Comparison of ENCODE assay signal across 8 mouse cellular contexts in the genomic region with DNA sequence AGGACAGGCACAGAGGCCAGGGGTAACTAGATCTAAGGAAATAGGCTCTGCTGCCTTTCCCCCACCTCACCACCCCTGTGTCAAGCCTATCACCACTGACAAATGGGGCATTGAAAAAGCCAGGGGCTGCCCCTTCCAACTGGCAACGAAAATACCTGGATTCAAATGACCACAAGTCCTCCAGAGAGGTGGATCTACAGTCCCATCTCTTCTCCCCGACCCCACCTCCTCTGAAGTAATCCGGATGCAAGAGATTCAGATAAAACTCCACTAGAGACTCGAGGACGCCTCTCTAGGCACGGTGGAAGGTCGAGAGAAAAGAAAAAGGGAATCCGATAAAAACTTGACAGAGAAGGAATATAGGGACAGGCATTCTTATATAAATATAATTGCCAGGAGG. TPM values are rescaled to one million over a fixed set of nuclear protein-coding genes. Genes with fewer than 3 reads are reported as not detected.
DNase-seq lines count a peak whose midpoint lies in the region; ATAC-seq and TF ChIP-seq lines count a peak whose summit lies in the region.

No protein-coding gene starts in this region.

- peak; percentile 19 for DNase-seq in thymus, adult 2 months
- no peak for DNase-seq in thymus, postnatal 10 days (ENCODE audit: low spot score in 2 of 2)
- DNase-seq in left cerebral cortex, postnatal 25 days (ENCODE audit: low spot score in 2 of 2) = no peak
- no peak for DNase-seq in gastrocnemius, postnatal 4 days (ENCODE audit: low spot score in 2 of 2)
- no peak for DNase-seq in cerebellum, postnatal 36 days

- ATAC-seq in forebrain, embryonic 12.5 days (ENCODE audit: low FRiP score) = no peak
- ATAC-seq in limb, embryonic 15.5 days (ENCODE audit: insufficient number of reproducible peaks, low FRiP score, low TSS enrichment, low read depth) = no peak
- no peak for ATAC-seq in stomach, embryonic 16.5 days (ENCODE audit: insufficient read depth, low FRiP score)

- H3K27me3 ChIP-seq in thymus, adult 2 months (ENCODE audit: control insufficient read depth, insufficient read depth, low read length) = no peaks in the 10 kb centered on the region
- H3K27me3 ChIP-seq in forebrain, embryonic 12.5 days = no peaks in the 10 kb centered on the region
- H3K27me3 ChIP-seq in limb, embryonic 15.5 days = no peaks in the 10 kb centered on the region
- H3K27me3 ChIP-seq in stomach, embryonic 16.5 days (ENCODE audit: control insufficient read depth, insufficient read depth, low read length) = no peaks in the 10 kb centered on the region

- peaks cover 8% of the 10 kb centered on the region for H3K4me1 ChIP-seq in thymus, adult 2 months (replicated peaks; ENCODE audit: control insufficient read depth, insufficient read depth, low read length)
- H3K4me1 ChIP-seq in forebrain, embryonic 12.5 days = peaks cover 19% of the 10 kb centered on the region
- peaks cover 17% of the 10 kb centered on the region for H3K4me1 ChIP-seq in limb, embryonic 15.5 days
- peaks cover 9% of the 10 kb centered on the region; the same call in 1 of the 2 replicates for H3K4me1 ChIP-seq in stomach, embryonic 16.5 days (ENCODE audit: control insufficient read depth, insufficient read depth, low read length)

- TF ChIP-seq CTCF in thymus, adult 2 months (IDR thresholded peaks at IDR 0.05; ENCODE audit: borderline replicate concordance, control insufficient read depth, extremely low read depth, insufficient read depth, low read length, poor library complexity) = no peak

- peak overlapping the region; percentile 81 for H3K9ac ChIP-seq in forebrain, embryonic 12.5 days
- peak overlapping the region; percentile 67 for H3K9ac ChIP-seq in limb, embryonic 15.5 days
- H3K9ac ChIP-seq in stomach, embryonic 16.5 days (ENCODE audit: low read length) = peak overlapping the region; percentile 78

- H3K4me2 ChIP-seq in forebrain, embryonic 12.5 days = peak overlapping the region; percentile 89
- peak overlapping the region; percentile 66 for H3K4me2 ChIP-seq in limb, embryonic 15.5 days
- H3K4me2 ChIP-seq in stomach, embryonic 16.5 days (ENCODE audit: low read depth, low read length) = peak overlapping the region; percentile 57

- intact Hi-C loops in left cerebral cortex, postnatal 25 days (cut with DNase I) = no loop called here

- no peaks in the 10 kb centered on the region for H3K9me3 ChIP-seq in forebrain, embryonic 12.5 days
- no peaks in the 10 kb centered on the region for H3K9me3 ChIP-seq in limb, embryonic 15.5 days
- no peaks in the 10 kb centered on the region for H3K9me3 ChIP-seq in stomach, embryonic 16.5 days (replicated peaks; ENCODE audit: control insufficient read depth, low read length)

- WGBS in thymus, adult 2 months = 2% methylated on average over 8 of the region's 8 CpGs
- 4% methylated on average over 8 of the region's 8 CpGs for WGBS in forebrain, embryonic 12.5 days
- 2% methylated on average over 8 of the region's 8 CpGs for WGBS in limb, embryonic 15.5 days
- WGBS in stomach, embryonic 16.5 days = 5% methylated on average over 8 of the region's 8 CpGs

- H3K4me3 ChIP-seq in thymus, adult 2 months (ENCODE audit: control insufficient read depth, insufficient read depth, low read length) = peak overlapping the region; percentile 70
- H3K4me3 ChIP-seq in forebrain, embryonic 12.5 days (replicated peaks) = peak overlapping the region; percentile 66
- peak overlapping the region; percentile 75 for H3K4me3 ChIP-seq in limb, embryonic 15.5 days
- H3K4me3 ChIP-seq in stomach, embryonic 16.5 days (replicated peaks; ENCODE audit: low read length) = peak overlapping the region; percentile 75

- H3K36me3 ChIP-seq in thymus, adult 2 months (ENCODE audit: control insufficient read depth, insufficient read depth, low read length) = peaks cover 4% of the 10 kb centered on the region
- peaks cover 21% of the 10 kb centered on the region for H3K36me3 ChIP-seq in forebrain, embryonic 12.5 days (replicated peaks)
- peaks cover 8% of the 10 kb centered on the region for H3K36me3 ChIP-seq in limb, embryonic 15.5 days
- H3K36me3 ChIP-seq in stomach, embryonic 16.5 days (ENCODE audit: control insufficient read depth, insufficient read depth, low read length) = no peaks in the 10 kb centered on the region

- H3K27ac ChIP-seq in thymus, adult 2 months (ENCODE audit: control insufficient read depth, insufficient read depth, low read length) = peak overlapping the region; percentile 36; the same call in 1 of the 2 replicates
- peak overlapping the region; percentile 98 for H3K27ac ChIP-seq in forebrain, embryonic 12.5 days
- H3K27ac ChIP-seq in limb, embryonic 15.5 days = peak overlapping the region; percentile 97; the same call in 1 of the 2 replicates
- H3K27ac ChIP-seq in stomach, embryonic 16.5 days (ENCODE audit: low read length) = peak overlapping the region; percentile 92; the same call in 1 of the 2 replicates

- no peak for TF ChIP-seq POLR2A in thymus, adult 2 months (IDR thresholded peaks at IDR 0.05; ENCODE audit: control insufficient read depth, extremely low read depth, insufficient read depth, low read length, poor library complexity)

RNA-seq across cellular contexts. Expression of gene Mphosph9, which starts 0.9 kb away (rescaled TPM):
- polyA plus RNA-seq in thymus, adult 2 months (2012; rRNA removed) = 16.2 and 19.6 TPM in 2 replicates
- 24.4 and 24.7 TPM in 2 replicates for polyA plus RNA-seq in forebrain, embryonic 12.5 days (2016; fragmentation: Nextera tagmentation; extraction: Ambion mirVana)
- 6.7 and 8.2 TPM in 2 replicates for polyA plus RNA-seq in limb, embryonic 15.5 days (2015; fragmentation: Nextera tagmentation; extraction: Ambion mirVana)
- 7.7 and 8.5 TPM in 2 replicates for polyA plus RNA-seq in stomach, embryonic 16.5 days (2015; fragmentation: Nextera tagmentation; extraction: Ambion mirVana)
- 10 to 100 TPM; 17.5 to 23.1 TPM for total RNA-seq in left cerebral cortex, postnatal 25 days (2021)
- 1 to 10 TPM; 7.7 to 9.7 TPM for total RNA-seq in gastrocnemius, postnatal 4 days (2021)

RNA-seq across cellular contexts. Expression of gene 2810006K23Rik, which starts 1.1 kb away (rescaled TPM):
- polyA plus RNA-seq in thymus, adult 2 months (2012; rRNA removed) = 5.7 and 6.4 TPM in 2 replicates
- 19.2 and 23.0 TPM in 2 replicates for polyA plus RNA-seq in forebrain, embryonic 12.5 days (2016; fragmentation: Nextera tagmentation; extraction: Ambion mirVana)
- polyA plus RNA-seq in limb, embryonic 15.5 days (2015; fragmentation: Nextera tagmentation; extraction: Ambion mirVana) = 15.2 and 15.9 TPM in 2 replicates
- 13.3 and 16.1 TPM in 2 replicates for polyA plus RNA-seq in stomach, embryonic 16.5 days (2015; fragmentation: Nextera tagmentation; extraction: Ambion mirVana)
- total RNA-seq in left cerebral cortex, postnatal 25 days (2021) = 10 to 100 TPM; 16.4 to 17.5 TPM
- 10 to 100 TPM in 1 of 2 experiments, 1 to 10 TPM in 1; 9.8 to 11.5 TPM for total RNA-seq in gastrocnemius, postnatal 4 days (2021)

RNA-seq across cellular contexts. Expression of gene Cdk2ap1, which starts 36.1 kb away (rescaled TPM):
- polyA plus RNA-seq in thymus, adult 2 months (2012; rRNA removed) = 191 and 206 TPM in 2 replicates
- polyA plus RNA-seq in forebrain, embryonic 12.5 days (2016; fragmentation: Nextera tagmentation; extraction: Ambion mirVana) = 81.1 and 105 TPM in 2 replicates
- polyA plus RNA-seq in limb, embryonic 15.5 days (2015; fragmentation: Nextera tagmentation; extraction: Ambion mirVana) = 37.7 and 49.2 TPM in 2 replicates
- 18.6 and 22.0 TPM in 2 replicates for polyA plus RNA-seq in stomach, embryonic 16.5 days (2015; fragmentation: Nextera tagmentation; extraction: Ambion mirVana)
- 100 to 1,000 TPM; 154 to 177 TPM for total RNA-seq in left cerebral cortex, postnatal 25 days (2021)
- total RNA-seq in gastrocnemius, postnatal 4 days (2021) = 100 to 1,000 TPM; 214 TPM

Comparison
In these comparisons a context has a peak if more than half of its experiments do, and no peak if none do; other contexts are left out.
1. H3K27ac ChIP-seq: peak in every context shown above with its lines; median percentile 98 in forebrain, embryonic 12.5 days; 97 in limb, embryonic 15.5 days; 92 in stomach, embryonic 16.5 days; 36 in thymus, adult 2 months.